Mouse (Mus musculus): Measurements from ENCODE around the gene Nccrp1.
"Not testable (repeated sequence)": the region's sequence is repeated elsewhere in the genome, so short reads cannot be mapped to it uniquely, and the experiment has no call there.

Nccrp1 gene

GRCm38 (mm10) chr7:28570291-28570981 lies 23.4 kb upstream of the Nccrp1 start:
- peak; percentile 92 for DNase-seq (ENCODE audit: low spot score)

- DNase-seq (ENCODE audit: low spot score) = peak; percentile 66
These were observed 21.2 kb upstream of the Nccrp1 start for GRCm38 (mm10) chr7:28568253-28568652.

GRCm38 (mm10) chr7:28567539-28567938 lies 20.5 kb upstream of the Nccrp1 start:
- no peak for DNase-seq (ENCODE audit: low spot score)

- no peak for DNase-seq (ENCODE audit: low spot score)
These were observed 18.4 kb upstream of the Nccrp1 start for GRCm38 (mm10) chr7:28565407-28565806.

DNA sequence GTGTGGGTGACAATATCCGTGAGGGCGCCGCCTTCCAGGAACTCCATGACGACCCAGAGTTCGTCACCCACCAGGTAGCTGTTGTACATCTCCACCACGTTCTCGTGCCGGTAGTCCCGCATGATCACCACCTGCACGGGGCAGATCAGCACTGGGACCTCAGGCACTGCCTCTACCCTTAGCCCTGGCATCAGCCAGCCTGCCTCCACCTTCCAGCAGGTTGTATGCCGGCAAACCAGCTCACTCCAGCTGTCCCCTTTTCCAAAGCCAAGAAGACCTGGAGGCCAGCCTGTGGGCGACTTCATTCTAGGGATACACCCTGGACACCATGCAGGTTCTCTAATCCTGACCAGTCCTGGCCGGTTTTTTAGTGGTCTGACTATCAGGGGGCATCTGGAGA lies 15.9 kb upstream of the Nccrp1 start:
- no peak for DNase-seq (ENCODE audit: low spot score)

- DNase-seq (ENCODE audit: low spot score) = no peak
These were observed 15.3 kb upstream of the Nccrp1 start for GRCm38 (mm10) chr7:28562371-28562770.

DNA sequence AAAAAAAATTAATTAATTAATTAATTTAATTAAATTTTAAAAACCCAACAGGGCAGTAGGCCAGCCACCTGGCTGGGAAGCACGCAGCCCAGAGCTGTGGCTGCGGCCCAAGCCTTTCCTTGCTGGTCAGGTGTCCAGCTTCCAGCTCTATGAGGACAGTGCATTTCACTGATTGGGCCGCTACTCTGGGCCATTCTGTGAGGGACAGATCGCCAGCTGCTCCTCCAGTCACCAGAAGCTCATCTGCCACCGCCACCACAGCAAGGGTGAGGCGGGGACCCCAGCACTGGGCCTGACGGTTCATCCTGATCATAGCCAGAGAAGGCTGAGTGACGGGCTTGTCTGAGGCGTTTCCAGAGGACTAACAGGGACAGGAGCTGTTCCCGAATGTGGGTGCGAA lies 14.9 kb upstream of the Nccrp1 start:
- DNase-seq (ENCODE audit: low spot score) = no peak

GRCm38 (mm10) chr7:28560856-28561255 lies 13.8 kb upstream of the Nccrp1 start:
- no peak for DNase-seq (ENCODE audit: low spot score)

DNA sequence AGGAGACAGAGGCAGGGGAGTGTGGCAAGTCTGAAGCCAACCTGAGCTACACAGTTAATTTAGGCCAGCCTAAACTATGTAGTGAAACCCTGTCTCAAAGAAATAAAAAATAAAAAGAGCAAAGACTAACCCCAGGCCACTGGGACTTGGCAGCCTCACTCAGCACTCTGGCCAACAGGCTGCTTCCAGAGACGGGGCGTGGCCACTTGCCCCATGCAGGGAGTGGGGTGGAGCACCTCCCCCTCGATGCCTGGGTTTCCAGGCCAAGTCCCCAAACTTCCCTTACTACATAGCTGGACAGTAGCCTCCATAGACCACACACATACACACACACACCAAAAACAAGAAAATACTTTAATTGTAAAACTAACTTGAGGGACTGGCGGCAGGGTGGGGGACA lies 11.4 kb upstream of the Nccrp1 start:
- DNase-seq (ENCODE audit: low spot score) = no peak

- no peak for DNase-seq (ENCODE audit: low spot score)
These were observed 10.7 kb upstream of the Nccrp1 start for GRCm38 (mm10) chr7:28557708-28558107.

DNA sequence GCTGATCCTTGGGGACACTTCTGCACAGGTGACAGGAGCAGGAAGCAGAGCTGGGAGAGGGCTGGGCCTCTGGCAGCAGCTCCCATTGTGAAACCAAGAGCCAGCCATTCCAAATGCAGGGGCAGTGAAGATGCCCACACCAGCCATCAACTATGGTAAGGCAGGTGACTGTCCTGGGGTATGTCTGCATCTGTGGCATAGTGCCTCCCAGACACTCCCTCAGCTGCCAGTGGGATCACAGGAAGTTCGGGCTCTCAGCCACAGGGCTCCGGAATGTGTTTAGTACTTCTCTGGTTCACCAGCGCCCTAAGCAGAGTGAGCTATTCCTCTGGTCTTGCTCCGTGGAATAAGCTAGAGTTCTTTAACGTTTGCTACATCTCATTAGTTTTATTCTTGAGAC lies 10.0 kb upstream of the Nccrp1 start:
- no peak for DNase-seq (ENCODE audit: low spot score)

- DNase-seq (ENCODE audit: low spot score) = no peak
These were observed 9.0 kb upstream of the Nccrp1 start for GRCm38 (mm10) chr7:28555939-28556535.

- DNase-seq (ENCODE audit: low spot score) = no peak
These were observed 6.0 kb upstream of the Nccrp1 start for GRCm38 (mm10) chr7:28553076-28553475.

- DNase-seq (ENCODE audit: low spot score) = no peak
These were observed 574 bp upstream of the Nccrp1 start for GRCm38 (mm10) chr7:28547628-28548027.

DNA sequence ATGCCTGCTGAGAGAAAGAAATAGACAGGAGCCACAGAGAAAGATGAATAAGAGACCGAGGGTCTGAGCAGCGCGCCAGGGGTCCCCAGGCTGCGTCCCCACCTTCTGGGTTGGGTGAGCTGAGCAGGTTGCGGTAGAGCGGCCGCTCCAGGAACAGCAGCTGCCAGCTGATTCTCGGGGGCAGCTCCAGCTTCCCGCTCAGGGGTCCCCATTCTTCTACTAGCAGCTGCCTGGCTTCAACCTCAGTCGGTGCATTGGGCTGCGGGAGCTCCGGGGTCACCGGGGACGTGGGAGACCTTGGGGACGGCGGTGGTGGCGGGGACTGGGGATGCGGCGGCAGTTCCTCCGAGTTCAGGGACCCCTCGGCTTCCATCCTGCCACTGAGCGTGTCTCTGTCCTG lies 405 bp downstream of the Nccrp1 start:
- no peak for DNase-seq (ENCODE audit: low spot score)

GRCm38 (mm10) chr7:28545891-28546210 lies 1.2 kb downstream of the Nccrp1 start:
- DNase-seq (ENCODE audit: low spot score) = no peak

GRCm38 (mm10) chr7:28545048-28545890 lies 1.8 kb downstream of the Nccrp1 start:
- no peak for DNase-seq (ENCODE audit: low spot score)

GRCm38 (mm10) chr7:28544051-28544601 lies 2.9 kb downstream of the Nccrp1 start:
- DNase-seq (ENCODE audit: low spot score) = no peak

- DNase-seq (ENCODE audit: low spot score) = no peak
These were observed 6.5 kb downstream of the Nccrp1 start, which contains the start of gene Sycn for GRCm38 (mm10) chr7:28540526-28540925. TSS of gene Sycn (plus strand) at chr7:28540885.

DNA sequence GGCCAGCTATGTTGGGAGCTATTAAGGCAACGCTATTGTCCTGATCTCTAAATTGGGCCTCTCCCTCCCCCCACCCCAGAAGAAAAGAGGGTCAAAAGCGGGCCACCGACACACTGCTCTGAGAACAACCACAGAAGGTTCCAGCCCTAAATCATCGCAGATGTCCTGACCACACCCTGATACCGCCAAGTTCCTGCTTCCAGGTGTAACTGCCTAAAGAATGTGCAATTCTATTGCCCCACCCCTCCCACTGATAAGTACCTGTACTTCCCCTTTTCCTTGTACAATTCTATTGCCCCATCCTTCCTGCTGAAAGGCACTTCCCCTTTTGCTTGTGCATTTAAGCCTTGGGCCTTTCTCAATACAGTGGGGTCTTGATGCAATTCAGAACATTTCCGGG lies 8.2 kb downstream of the Nccrp1 start:
- DNase-seq (ENCODE audit: low spot score) = not testable (repeated sequence)

DNA sequence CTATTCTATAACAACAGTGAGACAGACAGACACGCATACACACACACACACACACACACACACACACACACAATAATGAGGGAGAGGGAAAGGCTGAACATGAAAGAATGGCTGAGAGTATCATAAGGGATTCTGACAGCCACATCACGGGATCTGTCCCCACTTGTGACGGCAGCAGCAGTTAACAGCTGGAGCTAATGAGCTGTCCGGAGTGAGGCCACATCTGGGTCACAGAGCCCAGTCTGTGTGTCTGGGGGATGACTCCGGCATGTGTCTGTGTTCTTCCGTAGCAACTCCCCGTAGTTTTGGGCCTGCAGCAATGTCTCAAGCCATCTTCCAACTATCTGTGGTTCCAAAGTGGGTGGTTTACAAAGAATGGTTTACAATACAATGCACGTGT lies 15.0 kb downstream of the Nccrp1 start:
- no peak for DNase-seq (ENCODE audit: low spot score)

GRCm38 (mm10) chr7:28527922-28528719 lies 18.9 kb downstream of the Nccrp1 start:
- peak; percentile 87 for DNase-seq (ENCODE audit: low spot score)

Data from urinary bladder, postnatal 25 days (tissue).